Mouse (Mus musculus) heart, postnatal 0 days (tissue): ENCODE results near the gene Nap1l4. TPM values are rescaled to one million over a fixed set of nuclear protein-coding genes. Genes with fewer than 3 reads are reported as not detected.

ENCODE experiments used
- ATAC-seq: fragments of 200-750 bp; cut with Nextera tagmentation; 2 replicates; pipeline ENCODE4 v1.8.0; 2017; ENCODE audit warnings: low read depth, moderate number of reproducible peaks, moderate library complexity; ENCODE audit not compliant: insufficient read depth
- DNase-seq: peaks from one replicate; pipeline ENCODE4 v3.0.0-alpha.2; 2016; ENCODE audit warnings: low spot score
- H3K27ac ChIP-seq: fragments of 300-500 bp; sonication (generic); 2 replicates; pipeline ENCODE4 v1.5.1; 2014; ENCODE audit warnings: low read depth, mild to moderate bottlenecking
- H3K27me3 ChIP-seq: fragments of 300-500 bp; sonication (generic); 2 replicates; pipeline ENCODE4 v1.6.1; 2014; ENCODE audit warnings: low read length, mixed read lengths; ENCODE audit not compliant: control insufficient read depth, insufficient read depth
- H3K36me3 ChIP-seq: fragments of 300-500 bp; sonication (generic); replicated peaks from 2 replicates; pipeline ENCODE4 v1.6.1; 2014; ENCODE audit warnings: low read length, mixed read lengths; ENCODE audit not compliant: control insufficient read depth, insufficient read depth
- H3K4me1 ChIP-seq: fragments of 300-500 bp; sonication (generic); 2 replicates; pipeline ENCODE4 v1.6.1; 2014; ENCODE audit warnings: antibody characterized with exemption; ENCODE audit not compliant: control insufficient read depth, insufficient read depth
- H3K4me2 ChIP-seq: fragments of 300-500 bp; sonication (generic); 2 replicates; pipeline ENCODE4 v1.6.1; 2014; ENCODE audit warnings: low read depth, mild to moderate bottlenecking, low read length, moderate library complexity
- H3K4me3 ChIP-seq: fragments of 300-500 bp; sonication (generic); 2 replicates; pipeline ENCODE4 v1.5.1; 2014; ENCODE audit warnings: low read depth, low read length
- H3K9ac ChIP-seq: fragments of 300-500 bp; sonication (generic); replicated peaks from 2 replicates; pipeline ENCODE4 v1.6.1; 2014; ENCODE audit warnings: low read depth, low read length, mixed read lengths
- H3K9me3 ChIP-seq: fragments of 300-500 bp; sonication (generic); replicated peaks from 2 replicates; pipeline ENCODE4 v1.6.1; 2016; ENCODE audit warnings: low read length; ENCODE audit not compliant: control insufficient read depth
- CTCF ChIP-seq: IDR thresholded peaks from 2 replicates; pipeline ENCODE4 v1.5.1; 2016; ENCODE audit warnings: antibody characterized with exemption, control low read depth, low read depth
- EP300 ChIP-seq: IDR thresholded peaks from 2 replicates; pipeline ENCODE4 v1.6.1; 2016; ENCODE audit warnings: antibody characterized with exemption, low read depth
- WGBS: fragments of 180-500 bp; shearing (Covaris S2); extraction: QIAGEN DNeasy Blood & Tissue Kit; methylation state at CpG from one replicate; pipeline ENCODE4 v1.1.7; 2014; 5-methylcytosine and 5-hydroxymethylcytosine counted together
- polyA plus RNA-seq: library from polyadenylated mRNA; unstranded; fragments of >200 nt; fragmentation: Nextera tagmentation; extraction: Ambion mirVana; gene quantifications from 2 replicates; pipeline ENCODE4 v1.2.1, GENCODE M21; 2015
- total RNA-seq: library from RNA; depleted of rRNA; stranded (reverse); fragments of >200 nt; gene quantifications from 2 replicates; pipeline ENCODE4 v1.2.3, GENCODE M21; 2014; ENCODE audit warnings: low replicate concordance

Nap1l4 gene
- total and polyA plus RNA-seq, 2 experiments from 2014 or later = 153 to 200 TPM

GRCm38 (mm10) chr7:143583025-143583424, 34.1 kb upstream of the Nap1l4 start:
- Histone ChIP-seq H3K27me3 (no peaks in the 10 kb centered on the region), H3K36me3 (peaks cover 74% of the 10 kb centered on the region), H3K9me3 (no peaks in the 10 kb centered on the region), H3K27ac (no peak overlapping the region), H3K4me3 (no peak overlapping the region), H3K4me2 (no peak overlapping the region), H3K4me1 (no peaks in the 10 kb centered on the region), H3K9ac (no peak overlapping the region)
- TF ChIP-seq EP300 = no peak
- 85% methylated on average over 5 of the region's 5 CpGs for WGBS
- ATAC-seq = no peak
- no peak for DNase-seq

GRCm38 (mm10) chr7:143575751-143576150, 26.8 kb upstream of the Nap1l4 start:
- Histone ChIP-seq H3K4me2 (no peak overlapping the region), H3K36me3 (peaks cover 79% of the 10 kb centered on the region), H3K27me3 (no peaks in the 10 kb centered on the region), H3K4me1 (no peaks in the 10 kb centered on the region), H3K27ac (no peak overlapping the region), H3K9ac (no peak overlapping the region), H3K4me3 (no peak overlapping the region), H3K9me3 (no peaks in the 10 kb centered on the region)
- ATAC-seq = no peak
- TF ChIP-seq EP300 = no peak
- TF ChIP-seq CTCF = no peak
- DNase-seq = no peak
- 94% methylated on average over 11 of the region's 11 CpGs for WGBS

- no peak overlapping the region for H3K4me2 ChIP-seq
- ATAC-seq = no peak
- H3K36me3 ChIP-seq = peaks cover 87% of the 10 kb centered on the region
- H3K27me3 ChIP-seq = no peaks in the 10 kb centered on the region
- no peak overlapping the region for H3K9ac ChIP-seq
- H3K9me3 ChIP-seq = no peaks in the 10 kb centered on the region
- TF ChIP-seq CTCF (no peak), EP300 (no peak)
- DNase-seq = no peak
- no peak overlapping the region for H3K27ac ChIP-seq
- no peak overlapping the region for H3K4me3 ChIP-seq
- no peaks in the 10 kb centered on the region for H3K4me1 ChIP-seq
- 43% methylated on average over 3 of the region's 3 CpGs for WGBS
Observed at GRCm38 (mm10) chr7:143565648-143566039, 16.7 kb upstream of the Nap1l4 start.

GRCm38 (mm10) chr7:143565015-143565647, 16.2 kb upstream of the Nap1l4 start:
- DNase-seq (no peak), ATAC-seq (no peak)
- no peak for TF ChIP-seq EP300
- no peak for TF ChIP-seq CTCF
- Histone ChIP-seq H3K4me2 (no peak overlapping the region), H3K9me3 (no peaks in the 10 kb centered on the region), H3K36me3 (peaks cover 87% of the 10 kb centered on the region), H3K27me3 (no peaks in the 10 kb centered on the region), H3K27ac (no peak overlapping the region), H3K9ac (no peak overlapping the region), H3K4me3 (no peak overlapping the region), H3K4me1 (no peaks in the 10 kb centered on the region)
- WGBS = 81% methylated on average over 6 of the region's 6 CpGs

- H3K36me3 ChIP-seq = peaks cover 88% of the 10 kb centered on the region
- WGBS = 57% methylated on average over 5 of the region's 5 CpGs
Observed at GRCm38 (mm10) chr7:143563787-143564186, 14.9 kb upstream of the Nap1l4 start.

GRCm38 (mm10) chr7:143557616-143558015, 8.7 kb upstream of the Nap1l4 start:
- Histone ChIP-seq H3K4me3 (no peak overlapping the region), H3K9me3 (no peaks in the 10 kb centered on the region), H3K27me3 (no peaks in the 10 kb centered on the region), H3K4me1 (no peaks in the 10 kb centered on the region), H3K9ac (no peak overlapping the region), H3K36me3 (peaks cover 64% of the 10 kb centered on the region), H3K4me2 (no peak overlapping the region), H3K27ac (no peak overlapping the region)
- ATAC-seq (no peak), DNase-seq (no peak)
- 88% methylated on average over 7 of the region's 7 CpGs for WGBS
- TF ChIP-seq EP300 (no peak), CTCF (no peak)

More at GRCm38 (mm10) chr7:143563787-143564186, 14.9 kb upstream of the Nap1l4 start:
- no peak overlapping the region for H3K27ac ChIP-seq
- no peaks in the 10 kb centered on the region for H3K4me1 ChIP-seq
- H3K4me3 ChIP-seq = no peak overlapping the region
- no peaks in the 10 kb centered on the region for H3K9me3 ChIP-seq
- no peak overlapping the region for H3K4me2 ChIP-seq
- TF ChIP-seq CTCF (no peak), EP300 (no peak)
- H3K9ac ChIP-seq = no peak overlapping the region
- DNase-seq (no peak), ATAC-seq (no peak)
- no peaks in the 10 kb centered on the region for H3K27me3 ChIP-seq
